14 mouse cellular contexts compared by ENCODE assay signal in genomic region chr6:88194978-88195325, GRCm38 (mm10). TPM values are rescaled to one million over a fixed set of nuclear protein-coding genes. Genes with fewer than 3 reads are reported as not detected.
A peak's percentile ranks its signal among the peaks of the same experiment; 100 is the strongest.
DNase-seq lines count a peak whose midpoint lies in the region; ATAC-seq and TF ChIP-seq lines count a peak whose summit lies in the region.
"Had no signal": no experiment of that assay in that cellular context is flagged by ENCODE, and none has a peak within 500 bp of the region (broad histone marks: within the 10 kb centered on the region; RNA-seq: fewer than 3 reads in every experiment).

No protein-coding gene starts in this region.

- no peak for ATAC-seq in heart, embryonic 11.5 days (replicated peaks; ENCODE audit: insufficient number of reproducible peaks, low FRiP score, low TSS enrichment)
- no peak for ATAC-seq in liver, embryonic 11.5 days (replicated peaks; ENCODE audit: low FRiP score)
- ATAC-seq in liver, postnatal 0 days = no peak
- no peak for ATAC-seq in embryonic facial prominence, embryonic 14.5 days (ENCODE audit: low read depth)
- no peak for ATAC-seq in midbrain, embryonic 13.5 days
- ATAC-seq in megakaryocyte progenitor cell, adult 5-6 weeks (replicated peaks; ENCODE audit: poor library complexity) = no peak

- TF ChIP-seq CTCF in liver, postnatal 0 days (IDR thresholded peaks at IDR 0.05; ENCODE audit: low read depth) = no peak

- intact Hi-C loops in heart, postnatal 14 days (cut with DNase I) = loop anchor here (5.0 kb wide), 2 partner anchors 127 to 292 kb away; no protein-coding TSS in a partner anchor

- DNase-seq in heart, postnatal 14 days = no peak
- no peak for DNase-seq in liver, embryonic 11.5 days (ENCODE audit: low spot score)
- no peak for DNase-seq in liver, postnatal 0 days
- DNase-seq in embryonic facial prominence, embryonic 14.5 days (ENCODE audit: low spot score) = no peak
- DNase-seq in thymus, postnatal 10 days (ENCODE audit: low spot score in 2 of 2) = no peak
- DNase-seq: adrenal gland, adult 8-10 months; cerebellum, adult 18-20 months; lung, adult 18-20 months had no signal

- H3K4me3 ChIP-seq in heart, embryonic 11.5 days (ENCODE audit: low read depth, low read length) = no peak overlapping the region; the same call in 1 of the 2 replicates
- no peak overlapping the region for H3K4me3 ChIP-seq in liver, embryonic 11.5 days (ENCODE audit: low read depth, low read length)
- H3K4me3 ChIP-seq in liver, postnatal 0 days (ENCODE audit: low read depth, low read length) = no peak overlapping the region
- peak overlapping the region; percentile 51 for H3K4me3 ChIP-seq in embryonic facial prominence, embryonic 14.5 days (ENCODE audit: low read depth, low read length)
- H3K4me3 ChIP-seq in midbrain, embryonic 13.5 days (replicated peaks) = peak overlapping the region; percentile 47
- H3K4me3 ChIP-seq: erythroblast, embryonic 14.5 days had no signal

- H3K4me1 ChIP-seq in heart, embryonic 11.5 days (ENCODE audit: control insufficient read depth, insufficient read depth, low read length) = peaks cover 27% of the 10 kb centered on the region
- H3K4me1 ChIP-seq in liver, embryonic 11.5 days (replicated peaks; ENCODE audit: control insufficient read depth, insufficient read depth, low read length) = peaks cover 54% of the 10 kb centered on the region
- H3K4me1 ChIP-seq in liver, postnatal 0 days (ENCODE audit: insufficient read depth) = peaks cover 31% of the 10 kb centered on the region
- peaks cover 22% of the 10 kb centered on the region for H3K4me1 ChIP-seq in embryonic facial prominence, embryonic 14.5 days (ENCODE audit: control insufficient read depth, insufficient read depth, low read length)
- peaks cover 58% of the 10 kb centered on the region for H3K4me1 ChIP-seq in midbrain, embryonic 13.5 days (replicated peaks)

- no peak for TF ChIP-seq EP300 in liver, postnatal 0 days (IDR thresholded peaks at IDR 0.05; ENCODE audit: low read depth)

- peak overlapping the region; percentile 84 for H3K4me2 ChIP-seq in heart, embryonic 11.5 days
- peak overlapping the region; percentile 80; the same call in 1 of the 2 replicates for H3K4me2 ChIP-seq in liver, embryonic 11.5 days
- no peak overlapping the region for H3K4me2 ChIP-seq in liver, postnatal 0 days (ENCODE audit: low read depth, low read length)
- H3K4me2 ChIP-seq in embryonic facial prominence, embryonic 14.5 days (ENCODE audit: low read depth, low read length) = peak overlapping the region; percentile 77
- H3K4me2 ChIP-seq in midbrain, embryonic 13.5 days (replicated peaks) = peak overlapping the region; percentile 64

- no peaks in the 10 kb centered on the region for H3K9me3 ChIP-seq in heart, embryonic 11.5 days (replicated peaks; ENCODE audit: control insufficient read depth, low read length)
- no peaks in the 10 kb centered on the region for H3K9me3 ChIP-seq in liver, embryonic 11.5 days (ENCODE audit: control insufficient read depth, low read length)
- no peaks in the 10 kb centered on the region for H3K9me3 ChIP-seq in liver, postnatal 0 days (ENCODE audit: low read length)
- H3K9me3 ChIP-seq in embryonic facial prominence, embryonic 14.5 days (ENCODE audit: control insufficient read depth, low read length) = no peaks in the 10 kb centered on the region
- H3K9me3 ChIP-seq in midbrain, embryonic 13.5 days = no peaks in the 10 kb centered on the region

- H3K9ac ChIP-seq in heart, embryonic 11.5 days (ENCODE audit: low read depth, low read length) = peak overlapping the region; percentile 22; the same call in 1 of the 2 replicates
- H3K9ac ChIP-seq in liver, embryonic 11.5 days (ENCODE audit: low read depth, low read length) = no peak overlapping the region
- no peak overlapping the region for H3K9ac ChIP-seq in liver, postnatal 0 days (replicated peaks)
- peak overlapping the region; percentile 66; the same call in 1 of the 2 replicates for H3K9ac ChIP-seq in embryonic facial prominence, embryonic 14.5 days (ENCODE audit: low read depth, low read length)
- peak overlapping the region; percentile 72 for H3K9ac ChIP-seq in midbrain, embryonic 13.5 days (replicated peaks)

- no peak overlapping the region for H3K27ac ChIP-seq in heart, embryonic 11.5 days (ENCODE audit: low read depth, low read length)
- no peak overlapping the region for H3K27ac ChIP-seq in liver, embryonic 11.5 days (ENCODE audit: low read depth, low read length)
- H3K27ac ChIP-seq in liver, postnatal 0 days (ENCODE audit: low read depth) = no peak overlapping the region
- H3K27ac ChIP-seq in embryonic facial prominence, embryonic 14.5 days (replicated peaks; ENCODE audit: low read depth, low read length) = no peak overlapping the region
- peak overlapping the region; percentile 87 for H3K27ac ChIP-seq in midbrain, embryonic 13.5 days

- H3K27me3 ChIP-seq in heart, embryonic 11.5 days (ENCODE audit: control insufficient read depth, insufficient read depth, low read length) = peaks cover 94% of the 10 kb centered on the region
- peaks cover 100% of the 10 kb centered on the region for H3K27me3 ChIP-seq in liver, embryonic 11.5 days (replicated peaks; ENCODE audit: control insufficient read depth, insufficient read depth, low read length)
- H3K27me3 ChIP-seq in liver, postnatal 0 days (ENCODE audit: insufficient read depth, low read length) = peaks cover 98% of the 10 kb centered on the region
- H3K27me3 ChIP-seq in embryonic facial prominence, embryonic 14.5 days (replicated peaks; ENCODE audit: control insufficient read depth, insufficient read depth, low read length) = peaks cover 99% of the 10 kb centered on the region
- peaks cover 100% of the 10 kb centered on the region for H3K27me3 ChIP-seq in midbrain, embryonic 13.5 days

- H3K36me3 ChIP-seq in heart, embryonic 11.5 days (ENCODE audit: control insufficient read depth, insufficient read depth, low read length) = no peaks in the 10 kb centered on the region
- no peaks in the 10 kb centered on the region for H3K36me3 ChIP-seq in liver, embryonic 11.5 days (ENCODE audit: control insufficient read depth, insufficient read depth, low read length)
- H3K36me3 ChIP-seq in liver, postnatal 0 days (replicated peaks; ENCODE audit: insufficient read depth, low read length) = no peaks in the 10 kb centered on the region
- no peaks in the 10 kb centered on the region for H3K36me3 ChIP-seq in embryonic facial prominence, embryonic 14.5 days (ENCODE audit: control insufficient read depth, insufficient read depth, low read length)
- H3K36me3 ChIP-seq in midbrain, embryonic 13.5 days = no peaks in the 10 kb centered on the region

- WGBS in heart, embryonic 11.5 days (ENCODE audit: insufficient replicate concordance) = 9% methylated on average over 7 of the region's 7 CpGs
- 27% methylated on average over 7 of the region's 7 CpGs for WGBS in liver, embryonic 11.5 days
- 35% methylated on average over 7 of the region's 7 CpGs for WGBS in liver, postnatal 0 days (ENCODE audit: insufficient replicate concordance)
- 15% methylated on average over 7 of the region's 7 CpGs for WGBS in embryonic facial prominence, embryonic 14.5 days
- WGBS in midbrain, embryonic 13.5 days = 5% methylated on average over 7 of the region's 7 CpGs

RNA-seq across cellular contexts. Expression of gene Gata2, which starts 1.3 kb away (rescaled TPM):
- polyA plus RNA-seq in heart, embryonic 11.5 days (2014; fragmentation: Nextera tagmentation; extraction: Ambion mirVana) = 14.3 and 14.5 TPM in 2 replicates
- 10 to 100 TPM; 21.4 to 23.7 TPM for total RNA-seq in heart, postnatal 14 days (2021)
- polyA plus RNA-seq in liver, embryonic 11.5 days (2014; fragmentation: Nextera tagmentation; extraction: Ambion mirVana) = 13.3 and 15.9 TPM in 2 replicates
- polyA plus RNA-seq in liver, postnatal 0 days (2015; fragmentation: Nextera tagmentation; extraction: Ambion mirVana) = 4.1 and 4.4 TPM in 2 replicates
- polyA plus RNA-seq in embryonic facial prominence, embryonic 14.5 days (2014; fragmentation: Nextera tagmentation; extraction: Ambion mirVana) = 27.1 and 31.6 TPM in 2 replicates
- polyA plus RNA-seq in midbrain, embryonic 13.5 days (2015; fragmentation: Nextera tagmentation; extraction: Ambion mirVana) = 25.7 and 38.1 TPM in 2 replicates
- total RNA-seq in megakaryocyte progenitor cell, adult 5-6 weeks (2015) = 11.2 and 19.8 TPM in 2 replicates
- total RNA-seq in megakaryocyte progenitor cell, adult 5-6 weeks (2017) = 6.0 and 10.1 TPM in 2 replicates

RNA-seq across cellular contexts. Expression of gene Dnajb8, which starts 27.1 kb away (rescaled TPM):
- polyA plus RNA-seq in heart, embryonic 11.5 days (2014; fragmentation: Nextera tagmentation; extraction: Ambion mirVana) = not detected in 2 replicates
- total RNA-seq in heart, postnatal 14 days (2021) = not detected
- polyA plus RNA-seq in liver, embryonic 11.5 days (2014; fragmentation: Nextera tagmentation; extraction: Ambion mirVana) = not detected in 2 replicates
- not detected in 2 replicates for polyA plus RNA-seq in liver, postnatal 0 days (2015; fragmentation: Nextera tagmentation; extraction: Ambion mirVana)
- polyA plus RNA-seq in embryonic facial prominence, embryonic 14.5 days (2014; fragmentation: Nextera tagmentation; extraction: Ambion mirVana) = not detected in 2 replicates
- not detected in 2 replicates for polyA plus RNA-seq in midbrain, embryonic 13.5 days (2015; fragmentation: Nextera tagmentation; extraction: Ambion mirVana)
- total RNA-seq in megakaryocyte progenitor cell, adult 5-6 weeks (2015) = not detected in 2 replicates
- total RNA-seq in megakaryocyte progenitor cell, adult 5-6 weeks (2017) = not detected in 2 replicates
- total RNA-seq: adrenal gland, adult 8-10 months; gastrocnemius, adult 18-20 months; left cerebral cortex, postnatal 14 days had no signal
- polyA plus RNA-seq: erythroblast, embryonic 14.5 days had no signal

Comparison
In these comparisons a context has a peak if more than half of its experiments do, and no peak if none do; other contexts are left out.
1. H3K4me3 ChIP-seq: peak in embryonic facial prominence, embryonic 14.5 days (single experiment) and midbrain, embryonic 13.5 days (single experiment); none in heart, embryonic 11.5 days (single experiment), liver, embryonic 11.5 days (single experiment) and liver, postnatal 0 days (single experiment).
2. H3K9ac ChIP-seq: peak in heart, embryonic 11.5 days (single experiment), embryonic facial prominence, embryonic 14.5 days (single experiment) and midbrain, embryonic 13.5 days (single experiment); none in liver, embryonic 11.5 days (single experiment) and liver, postnatal 0 days (single experiment).